Mouse (Mus musculus) MEL (cell line): ENCODE measurements at regions not wholly inside any gene's neighbourhood (a gene's known extent, or its start where the extent isn't known, plus 50 kb on each side); places are given as distances from the start of the nearest gene placed in this dataset.

Source experiments
- DNase-seq: peaks from one replicate; pipeline ENCODE4 v3.0.0; 2011; ENCODE audit warnings: low read depth, low spot score
- H3K27ac ChIP-seq: 2 replicates; pipeline ENCODE4 v1.5.1; 2012; ENCODE audit warnings: low read depth, mild to moderate bottlenecking, control low read depth, low read length, moderate library complexity; ENCODE audit not compliant: control insufficient read depth
- H3K27me3 ChIP-seq, 2 experiments: fragments of 150-350 bp in 1 of 2; sonication (generic) in 1 of 2; 2 replicates each; pipeline ENCODE4 v1.6.1; 2012; ENCODE audit warnings: low read length in 2 of 2, mild to moderate bottlenecking in 2 of 2, improper control_type of control experiment in 1 of 2, moderate library complexity in 1 of 2; ENCODE audit not compliant: insufficient read depth in 2 of 2, control insufficient read depth in 1 of 2
- H3K36me3 ChIP-seq, 2 experiments: 2 replicates each; pipeline ENCODE4 v1.6.1; 2012 to 2014; ENCODE audit warnings: low read length in 2 of 2, improper control_type of control experiment in 1 of 2, inconsistent platforms in 1 of 2, mild to moderate bottlenecking in 1 of 2; ENCODE audit not compliant: insufficient read depth in 2 of 2, control insufficient read depth in 1 of 2
- H3K4me1 ChIP-seq, 2 experiments: fragments of 150-350 bp in 1 of 2; sonication (generic) in 1 of 2; 2 replicates each; pipeline ENCODE4 v1.6.1; 2012; ENCODE audit warnings: low read length in 2 of 2, improper control_type of control experiment in 1 of 2, mild to moderate bottlenecking in 1 of 2; ENCODE audit not compliant: insufficient read depth in 2 of 2, control insufficient read depth in 1 of 2
- H3K4me3 ChIP-seq, 2 experiments: fragments of 150-350 bp in 1 of 2; sonication (generic) in 1 of 2; 2 replicates each; pipeline ENCODE4 v1.5.1; 2012; ENCODE audit warnings: low read depth in 2 of 2, low read length in 2 of 2, mild to moderate bottlenecking in 2 of 2, moderate library complexity in 2 of 2, control low read depth in 1 of 2, improper control_type of control experiment in 1 of 2; ENCODE audit not compliant: control insufficient read depth in 1 of 2, insufficient read depth in 1 of 2
- H3K79me2 ChIP-seq: 2 replicates; pipeline ENCODE4 v1.6.1; 2012; ENCODE audit warnings: mild to moderate bottlenecking, low read length, moderate library complexity; ENCODE audit not compliant: control insufficient read depth, poor library complexity, insufficient read depth
- H3K9ac ChIP-seq: 2 replicates; pipeline ENCODE4 v1.6.1; 2012; ENCODE audit warnings: low read depth, mild to moderate bottlenecking, control low read depth, low read length, moderate library complexity; ENCODE audit not compliant: control insufficient read depth, poor library complexity, severe bottlenecking
- H3K9me3 ChIP-seq: fragments of 150-350 bp; sonication (generic); replicated peaks from 2 replicates; pipeline ENCODE4 v1.6.1; 2012; ENCODE audit warnings: mild to moderate bottlenecking, low read length, improper control_type of control experiment, moderate library complexity; ENCODE audit not compliant: insufficient read depth
- CHD2 ChIP-seq: IDR thresholded peaks from 2 replicates; pipeline ENCODE4 v1.6.1; 2011; ENCODE audit warnings: low read length, improper control_type of control experiment
- CTCF ChIP-seq, 3 experiments: IDR thresholded peaks in 2 of 3; conservative IDR thresholded peaks in 1 of 3; 2 replicates each; pipeline ENCODE4 v1.5.1; 2011 to 2012; ENCODE audit warnings: low read length in 3 of 3, low read depth in 2 of 3, mild to moderate bottlenecking in 2 of 3, improper control_type of control experiment in 1 of 3, inconsistent platforms in 1 of 3, mixed read lengths in 1 of 3, moderate library complexity in 1 of 3; ENCODE audit not compliant: control insufficient read depth in 1 of 3, insufficient read depth in 1 of 3, poor library complexity in 1 of 3, severe bottlenecking in 1 of 3
- ELF1 ChIP-seq: IDR thresholded peaks from 2 replicates; pipeline ENCODE4 v1.6.1; 2014; ENCODE audit warnings: low read depth, mild to moderate bottlenecking, inconsistent platforms, low read length, improper control_type of control experiment, moderate library complexity
- EP300 ChIP-seq, 2 experiments: IDR thresholded peaks; 2 replicates each; pipeline ENCODE4 v1.6.1; 2011; ENCODE audit warnings: improper control_type of control experiment in 2 of 2, low read length in 2 of 2, low read depth in 1 of 2, mild to moderate bottlenecking in 1 of 2
- ETS1 ChIP-seq: IDR thresholded peaks from 2 replicates; pipeline ENCODE4 v1.6.1; 2012; ENCODE audit warnings: low read depth, mild to moderate bottlenecking, inconsistent platforms, low read length, improper control_type of control experiment, moderate library complexity
- GATA1 ChIP-seq: IDR thresholded peaks from 2 replicates; pipeline ENCODE4 v1.6.1; 2011; ENCODE audit warnings: low read depth, low read length, improper control_type of control experiment
- HCFC1 ChIP-seq: IDR thresholded peaks from 2 replicates; pipeline ENCODE4 v1.6.1; 2012; ENCODE audit warnings: low read depth, mild to moderate bottlenecking, inconsistent platforms, low read length, improper control_type of control experiment, moderate library complexity
- JUND ChIP-seq: IDR thresholded peaks from 2 replicates; pipeline ENCODE4 v1.6.1; 2011; ENCODE audit warnings: low read depth, mild to moderate bottlenecking, improper control_type of control experiment, low read length
- MAFK ChIP-seq: IDR thresholded peaks from 2 replicates; pipeline ENCODE4 v1.6.1; 2011; ENCODE audit warnings: low read depth, mild to moderate bottlenecking, low read length, improper control_type of control experiment, borderline replicate concordance
- MAZ ChIP-seq: IDR thresholded peaks from 2 replicates; pipeline ENCODE4 v1.6.1; 2012; ENCODE audit warnings: low read depth, mild to moderate bottlenecking, inconsistent platforms, low read length, improper control_type of control experiment
- NRF1 ChIP-seq: IDR thresholded peaks from 2 replicates; pipeline ENCODE4 v1.6.1; 2014; ENCODE audit warnings: low read depth, mild to moderate bottlenecking, inconsistent platforms, low read length, improper control_type of control experiment, moderate library complexity; ENCODE audit not compliant: poor library complexity, insufficient read depth, severe bottlenecking
- POLR2AphosphoS2 ChIP-seq: IDR thresholded peaks from 2 replicates; pipeline ENCODE4 v1.6.1; 2011; ENCODE audit warnings: low read length, improper control_type of control experiment
- RCOR1 ChIP-seq: IDR thresholded peaks from 2 replicates; pipeline ENCODE4 v1.6.1; 2012; ENCODE audit warnings: low read depth, mild to moderate bottlenecking, inconsistent platforms, low read length, improper control_type of control experiment
- TAL1 ChIP-seq: IDR thresholded peaks from 2 replicates; pipeline ENCODE4 v1.6.1; 2012; ENCODE audit warnings: mild to moderate bottlenecking, inconsistent platforms, low read length, moderate library complexity, mixed read lengths
- TBP ChIP-seq: IDR thresholded peaks from 2 replicates; pipeline ENCODE4 v1.8.0; 2011; ENCODE audit warnings: low read depth, low read length, improper control_type of control experiment
- USF1 ChIP-seq: IDR thresholded peaks from 2 replicates; pipeline ENCODE4 v1.6.1; 2014; ENCODE audit warnings: low read depth, mild to moderate bottlenecking, inconsistent platforms, low read length, improper control_type of control experiment, moderate library complexity
- ZC3H11A ChIP-seq: IDR thresholded peaks from 2 replicates; pipeline ENCODE4 v1.6.1; 2012; ENCODE audit warnings: low read depth, mild to moderate bottlenecking, inconsistent platforms, low read length, improper control_type of control experiment
- ZKSCAN1 ChIP-seq: IDR thresholded peaks from 2 replicates; pipeline ENCODE4 v1.6.1; 2012; ENCODE audit warnings: low read depth, mild to moderate bottlenecking, inconsistent platforms, low read length, improper control_type of control experiment, moderate library complexity
- ZMIZ1 ChIP-seq: IDR thresholded peaks from 2 replicates; pipeline ENCODE4 v1.6.1; 2012; ENCODE audit warnings: low read depth, mild to moderate bottlenecking, inconsistent platforms, low read length, improper control_type of control experiment, moderate library complexity
- ZNF384 ChIP-seq: IDR thresholded peaks from 2 replicates; pipeline ENCODE4 v1.6.1; 2012; ENCODE audit warnings: low read depth, mild to moderate bottlenecking, inconsistent platforms, low read length, improper control_type of control experiment

DNA sequence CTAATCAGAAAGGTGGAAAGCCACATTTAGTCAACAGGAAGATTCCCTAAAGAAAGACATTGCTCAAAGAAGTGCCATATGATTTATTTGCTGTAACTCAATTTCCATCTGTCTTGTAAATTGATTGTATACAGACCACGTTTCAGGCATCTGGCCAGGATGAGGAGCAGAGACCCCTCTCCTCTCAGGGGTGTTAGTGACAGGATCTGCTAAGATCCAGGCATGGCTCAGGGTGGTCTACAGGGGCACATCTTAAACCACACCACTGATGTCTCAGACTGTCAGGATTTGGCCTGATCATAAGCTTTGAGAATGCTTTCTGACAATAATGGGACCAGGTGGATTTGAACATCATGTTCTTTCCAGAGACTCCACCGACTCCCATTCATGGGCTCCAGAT lies 295.5 kb upstream of the 4930452B06Rik start:
- Histone ChIP-seq H3K27ac (no peak overlapping the region), H3K9ac (no peak overlapping the region), H3K27me3 (no peaks in the 10 kb centered on the region), H3K4me1 (no peaks in the 10 kb centered on the region), H3K79me2 (no peaks in the 10 kb centered on the region), H3K4me3 (no peak overlapping the region), H3K9me3 (no peaks in the 10 kb centered on the region), H3K36me3 (no peaks in the 10 kb centered on the region)
- DNase-seq = no peak
- no peak for TF ChIP-seq CTCF (IDR thresholded peaks at IDR 0.05 in 2 of 3, conservative IDR thresholded peaks at IDR 0.05 in 1 of 3; ENCODE audit: control insufficient read depth in 1 of 3, insufficient read depth in 1 of 3, low read depth in 2 of 3, low read length in 3 of 3, poor library complexity in 1 of 3, severe bottlenecking in 1 of 3)
- TF ChIP-seq RCOR1 = no peak
- no peak for TF ChIP-seq CHD2
- no peak for TF ChIP-seq TBP

GRCm38 (mm10) chr14:8952853-8953397 lies 286.9 kb upstream of the 4930452B06Rik start:
- no peaks in the 10 kb centered on the region for H3K27me3 ChIP-seq
- H3K4me1 ChIP-seq = no peaks in the 10 kb centered on the region
- no peak overlapping the region for H3K27ac ChIP-seq
- no peaks in the 10 kb centered on the region for H3K36me3 ChIP-seq
- H3K9me3 ChIP-seq = no peaks in the 10 kb centered on the region
- DNase-seq = no peak
- TF ChIP-seq ZNF384 (no peak), USF1 (no peak), EP300 (IDR thresholded peaks at IDR 0.05; ENCODE audit: low read depth in 1 of 2, low read length in 2 of 2) (no peak), ETS1 (no peak), POLR2AphosphoS2 (no peak), TBP (no peak), CTCF (IDR thresholded peaks at IDR 0.05 in 2 of 3, conservative IDR thresholded peaks at IDR 0.05 in 1 of 3; ENCODE audit: control insufficient read depth in 1 of 3, insufficient read depth in 1 of 3, low read depth in 2 of 3, low read length in 3 of 3, poor library complexity in 1 of 3, severe bottlenecking in 1 of 3) (no peak), MAFK (no peak), HCFC1 (no peak), ZKSCAN1 (no peak), ZMIZ1 (no peak), ELF1 (no peak), ZC3H11A (no peak), TAL1 (no peak), MAZ (no peak), NRF1 (no peak), JUND (no peak), GATA1 (no peak)
- no peak overlapping the region for H3K4me3 ChIP-seq
- H3K9ac ChIP-seq = no peak overlapping the region
- no peaks in the 10 kb centered on the region for H3K79me2 ChIP-seq
